Mouse (Mus musculus): ENCODE measurements at regions not wholly inside any gene's neighbourhood (a gene's known extent, or its start where the extent isn't known, plus 50 kb on each side); places are given as distances from the start of the nearest gene placed in this dataset.
A peak's percentile ranks its signal among the peaks of the same experiment; 100 is the strongest.
"Not testable (repeated sequence)": the region's sequence is repeated elsewhere in the genome, so short reads cannot be mapped to it uniquely, and the experiment has no call there.

- Histone ChIP-seq H3K27me3 (ENCODE audit: control insufficient read depth, insufficient read depth, low read length) (no peaks in the 10 kb centered on the region), H3K4me3 (replicated peaks; ENCODE audit: insufficient read depth, low read depth, low read length) (no peak overlapping the region), H3K27ac (ENCODE audit: insufficient read depth, low read length) (no peak overlapping the region), H3K4me1 (ENCODE audit: control insufficient read depth, insufficient read depth, low read length) (0 out of 2 replicates have a peak, but pooled peaks cover 3% of the 10 kb centered on the region)
- TF ChIP-seq POLR2A (IDR thresholded peaks at IDR 0.05; ENCODE audit: borderline replicate concordance, insufficient read depth, low read length): no peak
- TF ChIP-seq CTCF (IDR thresholded peaks at IDR 0.05; ENCODE audit: borderline replicate concordance, insufficient read depth, low read depth, low read length): no peak
- DNase-seq: no peak
- 93% methylated on average over 8 of the region's 8 CpGs for WGBS
Measured at GRCm38 (mm10) chr1:73641456-73641855, 482.8 kb downstream of the Tns1 start.

GRCm38 (mm10) chr1:73640726-73641451 is 483.4 kb downstream of the Tns1 start:
- Histone ChIP-seq H3K27ac (ENCODE audit: insufficient read depth, low read length) (no peak overlapping the region), H3K4me1 (ENCODE audit: control insufficient read depth, insufficient read depth, low read length) (0 out of 2 replicates have a peak, but pooled peaks cover 3% of the 10 kb centered on the region), H3K4me3 (replicated peaks; ENCODE audit: insufficient read depth, low read depth, low read length) (no peak overlapping the region), H3K27me3 (ENCODE audit: control insufficient read depth, insufficient read depth, low read length) (no peaks in the 10 kb centered on the region)
- DNase-seq: no peak
- TF ChIP-seq CTCF (IDR thresholded peaks at IDR 0.05; ENCODE audit: borderline replicate concordance, insufficient read depth, low read depth, low read length) (no peak), POLR2A (IDR thresholded peaks at IDR 0.05; ENCODE audit: borderline replicate concordance, insufficient read depth, low read length) (no peak)
- whole genome bisulfite sequencing: 64% methylated on average over 12 of the region's 12 CpGs

- H3K27ac ChIP-seq (ENCODE audit: insufficient read depth, low read length): no peak overlapping the region
- WGBS: 67% methylated on average over 2 of the region's 2 CpGs
- TF ChIP-seq CTCF (IDR thresholded peaks at IDR 0.05; ENCODE audit: borderline replicate concordance, insufficient read depth, low read depth, low read length) (no peak), POLR2A (IDR thresholded peaks at IDR 0.05; ENCODE audit: borderline replicate concordance, insufficient read depth, low read length) (no peak)
Measured at GRCm38 (mm10) chr1:73635709-73636108, 488.5 kb downstream of the Tns1 start.

GRCm38 (mm10) chr1:73634871-73635270 is 489.4 kb downstream of the Tns1 start:
- Histone ChIP-seq H3K27ac (ENCODE audit: insufficient read depth, low read length) (no peak overlapping the region), H3K27me3 (ENCODE audit: control insufficient read depth, insufficient read depth, low read length) (no peaks in the 10 kb centered on the region), H3K4me1 (ENCODE audit: control insufficient read depth, insufficient read depth, low read length) (peaks cover 8% of the 10 kb centered on the region; the same call in 1 of the 2 replicates), H3K4me3 (replicated peaks; ENCODE audit: insufficient read depth, low read depth, low read length) (no peak overlapping the region)
- TF ChIP-seq POLR2A (IDR thresholded peaks at IDR 0.05; ENCODE audit: borderline replicate concordance, insufficient read depth, low read length): no peak
- TF ChIP-seq CTCF (IDR thresholded peaks at IDR 0.05; ENCODE audit: borderline replicate concordance, insufficient read depth, low read depth, low read length): no peak
- whole genome bisulfite sequencing: 35% methylated on average over 4 of the region's 4 CpGs
- DNase-seq: peak in 1 of 2 experiments; percentile 22

More at GRCm38 (mm10) chr1:73635709-73636108, 488.5 kb downstream of the Tns1 start:
- Histone ChIP-seq H3K27me3 (ENCODE audit: control insufficient read depth, insufficient read depth, low read length) (no peaks in the 10 kb centered on the region), H3K4me1 (ENCODE audit: control insufficient read depth, insufficient read depth, low read length) (peaks cover 11% of the 10 kb centered on the region; the same call in 1 of the 2 replicates), H3K4me3 (replicated peaks; ENCODE audit: insufficient read depth, low read depth, low read length) (no peak overlapping the region)
- DNase-seq: no peak

GRCm38 (mm10) chr1:73633071-73633470 is 491.2 kb downstream of the Tns1 start:
- TF ChIP-seq POLR2A (IDR thresholded peaks at IDR 0.05; ENCODE audit: borderline replicate concordance, insufficient read depth, low read length) (no peak), CTCF (IDR thresholded peaks at IDR 0.05; ENCODE audit: borderline replicate concordance, insufficient read depth, low read depth, low read length) (no peak)
- WGBS: 100% methylated on average over 1 of the region's 1 CpGs

GRCm38 (mm10) chr1:73630363-73630762 is 493.9 kb downstream of the Tns1 start:
- 8% methylated on average over 1 of the region's 1 CpGs for WGBS
- Histone ChIP-seq H3K4me1 (ENCODE audit: control insufficient read depth, insufficient read depth, low read length) (peaks cover 8% of the 10 kb centered on the region; the same call in 1 of the 2 replicates), H3K4me3 (replicated peaks; ENCODE audit: insufficient read depth, low read depth, low read length) (no peak overlapping the region), H3K27ac (ENCODE audit: insufficient read depth, low read length) (no peak overlapping the region), H3K27me3 (ENCODE audit: control insufficient read depth, insufficient read depth, low read length) (no peaks in the 10 kb centered on the region)
- no peak for TF ChIP-seq CTCF (IDR thresholded peaks at IDR 0.05; ENCODE audit: borderline replicate concordance, insufficient read depth, low read depth, low read length)
- TF ChIP-seq POLR2A (IDR thresholded peaks at IDR 0.05; ENCODE audit: borderline replicate concordance, insufficient read depth, low read length): no peak
- no peak for DNase-seq

More at GRCm38 (mm10) chr1:73633071-73633470, 491.2 kb downstream of the Tns1 start:
- Histone ChIP-seq H3K27ac (ENCODE audit: insufficient read depth, low read length) (no peak overlapping the region), H3K27me3 (ENCODE audit: control insufficient read depth, insufficient read depth, low read length) (no peaks in the 10 kb centered on the region), H3K4me3 (replicated peaks; ENCODE audit: insufficient read depth, low read depth, low read length) (no peak overlapping the region), H3K4me1 (ENCODE audit: control insufficient read depth, insufficient read depth, low read length) (peaks cover 8% of the 10 kb centered on the region; the same call in 1 of the 2 replicates)
- DNase-seq: no peak

- Histone ChIP-seq H3K27me3 (ENCODE audit: control insufficient read depth, insufficient read depth, low read length) (no peaks in the 10 kb centered on the region), H3K4me3 (replicated peaks; ENCODE audit: insufficient read depth, low read depth, low read length) (no peak overlapping the region), H3K27ac (ENCODE audit: insufficient read depth, low read length) (no peak overlapping the region), H3K4me1 (ENCODE audit: control insufficient read depth, insufficient read depth, low read length) (no peaks in the 10 kb centered on the region)
- no peak for DNase-seq
- TF ChIP-seq POLR2A (IDR thresholded peaks at IDR 0.05; ENCODE audit: borderline replicate concordance, insufficient read depth, low read length): no peak
- WGBS: 89% methylated on average over 5 of the region's 5 CpGs
Measured at GRCm38 (mm10) chr1:73625365-73625764, 498.9 kb downstream of the Tns1 start.

GRCm38 (mm10) chr1:73621121-73621520 is 503.1 kb downstream of the Tns1 start:
- H3K4me1 ChIP-seq (ENCODE audit: control insufficient read depth, insufficient read depth, low read length); H3K27ac ChIP-seq (ENCODE audit: insufficient read depth, low read length); H3K4me3 ChIP-seq (replicated peaks; ENCODE audit: insufficient read depth, low read depth, low read length); H3K27me3 ChIP-seq (ENCODE audit: control insufficient read depth, insufficient read depth, low read length); DNase-seq: not testable (repeated sequence)
- 93% methylated on average over 5 of the region's 5 CpGs for WGBS

All from cerebellum, adult 2 months (tissue).